Mouse (Mus musculus) CD8-positive naive resting alpha-beta T cell, adult 2 months (primary cell): ENCODE measurements around the gene P3h4.
"Not testable (repeated sequence)": the region's sequence is repeated elsewhere in the genome, so short reads cannot be mapped to it uniquely, and the experiment has no call there.

Experiments
- DNase-seq, 2 experiments: peaks; one replicate each; pipeline ENCODE4 v3.0.0; 2022; ENCODE audit warnings: low read depth in 2 of 2, low spot score in 2 of 2

The P3h4 gene

DNA sequence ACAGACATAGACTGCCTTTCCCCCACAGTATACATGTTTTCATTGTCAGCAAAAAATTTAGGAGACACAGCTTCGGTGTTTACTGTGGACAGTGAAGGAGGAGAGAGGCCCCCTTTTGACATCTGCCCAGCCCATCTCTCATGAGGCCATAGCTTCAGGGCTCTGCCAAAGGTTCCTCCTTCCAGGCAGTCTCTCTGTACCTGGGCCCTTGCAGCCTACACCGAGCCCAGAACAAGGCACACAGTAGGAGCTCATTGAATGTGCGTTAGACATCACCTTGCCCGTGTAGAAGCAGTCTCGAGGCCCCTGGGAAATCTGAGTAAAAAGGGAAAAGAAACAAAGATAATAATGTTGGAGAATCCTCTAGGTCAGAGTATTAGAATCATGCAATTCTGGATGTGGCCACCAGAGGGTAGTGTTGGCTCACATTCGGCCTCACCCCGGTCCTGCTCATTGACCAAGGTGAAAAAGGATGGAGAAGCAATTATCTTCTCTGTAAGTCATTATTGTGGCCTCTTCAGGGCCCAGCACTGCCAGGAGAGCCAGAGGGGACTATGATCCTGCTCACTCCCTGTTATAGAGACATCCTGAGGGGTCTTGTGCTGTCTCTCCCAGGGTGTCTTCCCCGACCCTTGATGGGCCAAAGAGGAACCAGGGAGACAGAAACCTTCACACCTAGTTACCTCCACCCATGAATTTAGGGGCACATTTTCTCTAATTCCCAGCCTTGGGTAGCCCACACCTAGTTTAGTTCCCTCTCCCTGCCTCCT lies 52.2 kb downstream of the P3h4 start:
- DNase-seq, result peak; percentile 69 to 80

DNA sequence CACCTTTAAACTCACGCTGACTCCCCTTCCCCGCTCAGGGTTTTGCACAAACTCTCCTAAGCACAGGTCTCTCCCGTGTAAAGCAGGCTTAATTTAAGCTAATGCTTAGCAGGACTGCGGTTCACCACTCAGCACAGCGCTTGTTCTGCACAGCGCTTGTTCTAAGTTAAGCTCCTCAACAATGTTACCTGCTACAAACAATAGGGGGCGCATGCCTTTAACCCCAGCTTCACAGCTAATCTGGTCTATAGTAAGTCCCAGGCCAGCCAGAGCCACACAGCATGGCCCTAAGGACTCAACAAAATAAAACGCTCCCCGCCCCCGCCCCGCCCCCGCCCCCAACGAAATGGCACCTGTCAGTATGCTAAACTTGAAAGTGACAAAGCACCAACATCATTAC lies 53.6 kb downstream of the P3h4 start:
- DNase-seq, result not testable (repeated sequence)

DNA sequence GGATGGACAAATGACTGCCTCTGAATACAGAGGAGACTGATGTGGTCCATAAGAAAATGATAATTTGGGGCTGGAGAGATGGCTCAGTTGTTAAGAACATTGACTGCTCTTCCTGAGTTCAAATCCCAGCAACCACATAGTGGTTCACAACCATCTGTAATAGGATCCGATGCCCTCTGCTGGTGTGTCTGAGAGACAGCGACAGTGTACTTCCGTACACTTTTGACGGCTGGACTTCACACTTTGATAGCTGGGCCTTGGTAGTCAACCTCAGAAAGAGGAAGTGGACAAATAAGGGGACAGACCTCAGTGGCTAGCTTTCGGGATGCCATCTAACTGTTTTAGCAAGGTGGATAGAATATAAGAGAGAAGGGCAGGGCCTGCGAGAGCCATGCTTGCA lies 54.5 kb downstream of the P3h4 start:
- DNase-seq, result no peak
